Mouse (Mus musculus) myocyte (in vitro differentiated cells): ENCODE results near the gene Lpin1. TPM values are rescaled to one million over a fixed set of nuclear protein-coding genes. Genes with fewer than 3 reads are reported as not detected.

ENCODE experiments used
- H3K27me3 ChIP-seq: one replicate; pipeline ENCODE4 v1.6.1; 2011; ENCODE audit not compliant: control insufficient read depth, insufficient read depth, insufficient read length
- H3K36me3 ChIP-seq: one replicate; pipeline ENCODE4 v1.6.1; 2011; ENCODE audit not compliant: control insufficient read depth, insufficient read depth
- H3K4me2 ChIP-seq: one replicate; pipeline ENCODE4 v1.6.1; 2011; ENCODE audit warnings: low read depth, control low read depth
- H3K4me3 ChIP-seq: one replicate; pipeline ENCODE4 v1.5.1; 2011; ENCODE audit warnings: mild to moderate bottlenecking, control low read depth, moderate library complexity
- H3K79me2 ChIP-seq: one replicate; pipeline ENCODE4 v1.6.1; 2011; ENCODE audit not compliant: control insufficient read depth, insufficient read depth
- H3ac ChIP-seq: one replicate; pipeline ENCODE4 v1.6.1; 2011; ENCODE audit not compliant: control insufficient read depth, insufficient read length
- CEBPB ChIP-seq: IDR thresholded peaks from 2 replicates; pipeline ENCODE4 v1.6.1; 2011; ENCODE audit warnings: mild to moderate bottlenecking, moderate library complexity; ENCODE audit not compliant: poor library complexity, insufficient read depth, severe bottlenecking
- E2F4 ChIP-seq: IDR thresholded peaks from one replicate; pipeline ENCODE4 v1.6.1; 2011; ENCODE audit warnings: mild to moderate bottlenecking, control low read depth, moderate library complexity; ENCODE audit not compliant: insufficient read depth
- MAX ChIP-seq: IDR thresholded peaks from one replicate; pipeline ENCODE4 v1.6.1; 2011; ENCODE audit warnings: low read depth, mild to moderate bottlenecking, control low read depth
- MYOD1 ChIP-seq, 3 experiments: IDR thresholded peaks; one replicate each; pipeline ENCODE4 v1.6.1; 2011; ENCODE audit warnings: control low read depth in 2 of 3, low read depth in 2 of 3, mild to moderate bottlenecking in 2 of 3, moderate library complexity in 1 of 3; ENCODE audit not compliant: insufficient read length in 2 of 3, control insufficient read depth in 1 of 3
- MYOG ChIP-seq, 3 experiments: IDR thresholded peaks; one replicate each; pipeline ENCODE4 v1.6.1; 2011; ENCODE audit warnings: control low read depth in 2 of 3, low read depth in 2 of 3, mild to moderate bottlenecking in 2 of 3; ENCODE audit not compliant: insufficient read length in 2 of 3, control insufficient read depth in 1 of 3, insufficient read depth in 1 of 3
- POLR2A ChIP-seq: IDR thresholded peaks from one replicate; pipeline ENCODE4 v1.6.1; 2011; ENCODE audit warnings: low read depth, mild to moderate bottlenecking, control low read depth, moderate library complexity; ENCODE audit not compliant: insufficient read length
- POLR2AphosphoS2 ChIP-seq: IDR thresholded peaks from one replicate; pipeline ENCODE4 v1.6.1; 2011; ENCODE audit warnings: low read depth, control low read depth; ENCODE audit not compliant: insufficient read length
- REST ChIP-seq: IDR thresholded peaks from one replicate; pipeline ENCODE4 v1.6.1; 2011; ENCODE audit warnings: mild to moderate bottlenecking, control low read depth, moderate library complexity; ENCODE audit not compliant: insufficient read depth, insufficient read length
- SRF ChIP-seq: IDR thresholded peaks from one replicate; pipeline ENCODE4 v1.6.1; 2011; ENCODE audit warnings: low read depth; ENCODE audit not compliant: control insufficient read depth, insufficient read length
- TCF12 ChIP-seq: IDR thresholded peaks from one replicate; pipeline ENCODE4 v1.6.1; 2011; ENCODE audit warnings: mild to moderate bottlenecking, control low read depth; ENCODE audit not compliant: poor library complexity, insufficient read depth, severe bottlenecking
- TCF3 ChIP-seq: IDR thresholded peaks from one replicate; pipeline ENCODE4 v1.6.1; 2011; ENCODE audit warnings: low read depth, control low read depth; ENCODE audit not compliant: insufficient read length
- USF1 ChIP-seq: IDR thresholded peaks from one replicate; pipeline ENCODE4 v1.6.1; 2011; ENCODE audit warnings: low read depth, mild to moderate bottlenecking, control low read depth, moderate library complexity
- polyA plus RNA-seq: library from polyadenylated mRNA; unstranded; fragments of >200 nt; fragmentation: generic; extraction: Trizol; gene quantifications from one replicate; pipeline ENCODE4 v1.2.1, GENCODE M21; 2012; ENCODE audit warnings: missing spikeins

Gene Lpin1
- polyA plus RNA-seq, 1 experiment, result 4.6 TPM

DNA sequence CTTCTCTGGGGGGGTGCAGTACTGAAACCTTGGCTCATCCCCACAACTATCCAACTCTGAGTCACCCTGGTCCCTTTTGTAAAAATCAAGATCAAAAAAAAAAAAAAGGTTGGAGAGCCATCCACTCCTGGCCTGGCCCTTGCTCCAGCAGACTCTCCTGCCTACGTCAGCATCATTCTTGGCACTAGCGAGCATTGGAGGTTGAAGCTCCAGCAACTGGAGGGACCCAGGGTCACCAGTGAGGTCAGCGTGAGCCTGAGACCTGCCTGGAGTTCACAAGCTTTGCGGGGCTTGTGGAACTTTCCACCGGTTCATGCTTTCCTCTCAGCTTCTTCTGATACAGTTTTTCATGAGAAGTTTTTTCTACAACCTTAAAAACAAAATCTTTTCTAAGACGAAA lies 29.3 kb upstream of the Lpin1 start:
- Histone ChIP-seq H3K4me2 (no peak overlapping the region), H3K36me3 (no peaks in the 10 kb centered on the region), H3K27me3 (peaks cover 6% of the 10 kb centered on the region), H3K4me3 (no peak overlapping the region), H3K79me2 (no peaks in the 10 kb centered on the region), H3ac (no peak overlapping the region)
- TF ChIP-seq SRF (no peak), MYOG (IDR thresholded peaks at IDR 0.05; ENCODE audit: control insufficient read depth in 1 of 3, insufficient read depth in 1 of 3, insufficient read length in 2 of 3, low read depth in 2 of 3) (no peak), TCF3 (no peak), REST (no peak), POLR2A (no peak), TCF12 (no peak), CEBPB (no peak), POLR2AphosphoS2 (no peak), USF1 (no peak), MYOD1 (IDR thresholded peaks at IDR 0.05; ENCODE audit: control insufficient read depth in 1 of 3, insufficient read length in 2 of 3, low read depth in 2 of 3) (no peak), MAX (no peak), E2F4 (no peak)

DNA sequence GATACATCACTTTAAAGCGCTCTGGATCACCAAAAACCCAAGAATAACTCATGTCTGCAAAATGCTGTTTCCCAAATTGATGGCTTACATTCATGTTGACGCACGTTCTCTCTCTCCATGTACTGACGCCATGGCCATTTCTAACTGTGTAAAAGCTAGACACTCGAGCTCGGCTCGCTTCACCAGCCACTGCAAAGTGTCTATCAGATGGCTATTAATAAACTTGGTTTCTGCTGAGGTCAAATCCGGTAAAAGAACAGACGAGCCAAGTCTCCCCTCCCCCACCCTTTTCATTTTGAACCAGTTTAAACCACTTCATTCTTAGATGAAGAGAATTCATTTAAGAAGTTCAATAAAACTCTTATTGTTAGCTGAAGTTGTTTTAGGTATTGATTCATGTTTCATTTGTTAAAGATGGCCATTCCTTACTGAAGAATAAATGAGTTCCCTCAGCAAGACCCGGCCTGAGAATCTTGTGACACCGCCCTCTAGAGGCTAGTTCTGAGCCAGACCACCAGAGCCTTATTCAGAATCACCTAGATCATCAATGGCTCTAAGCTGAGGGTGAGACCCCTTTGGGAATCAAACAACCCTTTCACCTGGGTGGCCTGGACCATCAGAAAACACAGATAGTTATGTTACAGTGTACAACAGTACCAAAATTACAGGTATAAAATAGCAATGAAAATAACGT lies 28.5 kb upstream of the Lpin1 start:
- TF ChIP-seq E2F4 (no peak), USF1 (no peak), POLR2A (no peak), TCF3 (no peak), REST (no peak), CEBPB (no peak), POLR2AphosphoS2 (no peak), TCF12 (no peak), MAX (no peak), MYOG (IDR thresholded peaks at IDR 0.05; ENCODE audit: control insufficient read depth in 1 of 3, insufficient read depth in 1 of 3, insufficient read length in 2 of 3, low read depth in 2 of 3) (no peak), SRF (no peak), MYOD1 (IDR thresholded peaks at IDR 0.05; ENCODE audit: control insufficient read depth in 1 of 3, insufficient read length in 2 of 3, low read depth in 2 of 3) (no peak)
- no peak overlapping the region for H3K4me2 ChIP-seq
- no peaks in the 10 kb centered on the region for H3K36me3 ChIP-seq
- H3K4me3 ChIP-seq, result no peak overlapping the region
- H3K27me3 ChIP-seq, result no peaks in the 10 kb centered on the region
- H3ac ChIP-seq, result no peak overlapping the region
- H3K79me2 ChIP-seq, result no peaks in the 10 kb centered on the region

DNA sequence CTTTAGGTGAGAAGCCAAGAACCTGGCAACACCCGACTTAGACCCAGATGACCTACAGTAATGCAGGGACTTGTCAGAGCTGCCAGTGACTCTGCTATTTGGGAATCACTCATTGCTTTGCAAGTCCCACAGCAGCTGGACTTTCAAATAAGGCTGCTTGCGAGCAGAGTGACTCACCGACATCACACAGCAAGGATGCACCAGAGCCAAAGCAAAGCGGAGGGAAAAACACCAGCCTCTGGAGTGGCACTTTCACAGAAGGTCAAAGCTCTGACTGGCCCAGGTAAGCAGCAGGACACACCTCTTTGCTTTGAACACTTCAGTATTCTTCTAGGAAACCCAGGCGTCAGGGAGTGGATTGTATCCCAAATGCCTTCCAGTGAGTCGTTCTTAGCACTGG lies 25.1 kb upstream of the Lpin1 start:
- no peak overlapping the region for H3K4me2 ChIP-seq
- H3K36me3 ChIP-seq, result no peaks in the 10 kb centered on the region
- H3K27me3 ChIP-seq, result peaks cover 2% of the 10 kb centered on the region
- TF ChIP-seq REST, result no peak
- TF ChIP-seq POLR2A, result no peak
- TF ChIP-seq E2F4, result no peak
- TF ChIP-seq MYOG (IDR thresholded peaks at IDR 0.05; ENCODE audit: control insufficient read depth in 1 of 3, insufficient read depth in 1 of 3, insufficient read length in 2 of 3, low read depth in 2 of 3), result no peak
- TF ChIP-seq POLR2AphosphoS2, result no peak
- no peak for TF ChIP-seq TCF12
- no peak for TF ChIP-seq MYOD1 (IDR thresholded peaks at IDR 0.05; ENCODE audit: control insufficient read depth in 1 of 3, insufficient read length in 2 of 3, low read depth in 2 of 3)
- TF ChIP-seq USF1, result no peak
- TF ChIP-seq SRF, result no peak
- TF ChIP-seq CEBPB, result no peak
- no peak for TF ChIP-seq MAX
- TF ChIP-seq TCF3, result no peak
- no peaks in the 10 kb centered on the region for H3K79me2 ChIP-seq
- H3ac ChIP-seq, result no peak overlapping the region
- no peak overlapping the region for H3K4me3 ChIP-seq

DNA sequence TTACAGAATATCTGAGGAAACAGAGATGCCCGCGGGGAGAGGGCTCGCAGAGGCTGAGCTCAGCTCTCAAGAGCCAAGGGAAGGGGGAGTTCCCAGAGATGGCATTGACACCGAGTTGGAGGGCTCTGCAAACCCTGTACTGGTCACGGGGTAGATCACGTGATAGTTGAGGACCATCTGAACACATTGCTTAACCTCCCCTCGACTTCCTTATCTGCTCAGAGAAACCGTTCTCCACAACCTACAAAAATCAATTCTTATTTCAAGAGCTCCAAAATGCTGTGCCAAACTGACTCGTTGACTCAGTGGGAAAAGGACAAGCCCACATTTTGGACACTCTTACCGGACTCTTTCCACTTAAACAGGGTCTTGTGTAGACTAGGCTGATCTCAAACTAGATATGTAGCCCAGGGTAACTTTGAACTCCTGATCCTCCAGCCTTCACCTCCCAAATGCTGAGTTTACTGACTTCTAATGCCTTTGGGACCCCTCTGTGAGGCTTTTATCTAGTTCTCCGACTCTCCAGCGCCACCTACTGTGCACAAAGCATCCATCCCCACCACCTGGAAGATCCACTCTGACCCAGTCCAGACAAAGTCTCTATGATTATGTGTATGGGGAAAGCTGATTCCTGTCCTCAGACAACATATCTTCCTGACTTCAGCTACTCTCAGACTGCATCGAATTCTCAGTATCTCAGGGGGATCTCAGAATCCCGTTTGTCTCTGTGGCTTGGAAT lies 23.5 kb upstream of the Lpin1 start:
- Histone ChIP-seq H3K79me2 (no peaks in the 10 kb centered on the region), H3K4me2 (no peak overlapping the region), H3K4me3 (no peak overlapping the region), H3K36me3 (no peaks in the 10 kb centered on the region), H3ac (no peak overlapping the region), H3K27me3 (peaks cover 12% of the 10 kb centered on the region)
- TF ChIP-seq MAX (no peak), USF1 (no peak), SRF (no peak), POLR2A (no peak), TCF3 (no peak), REST (no peak), E2F4 (no peak), TCF12 (no peak), MYOG (IDR thresholded peaks at IDR 0.05; ENCODE audit: control insufficient read depth in 1 of 3, insufficient read depth in 1 of 3, insufficient read length in 2 of 3, low read depth in 2 of 3) (no peak)
